Mouse (Mus musculus) brain, embryonic 14.5 days (tissue): Measurements from ENCODE around the gene Nmral1.

Experiments
- CTCF ChIP-seq: fragments of 200-500 bp; IDR thresholded peaks from 2 replicates; pipeline ENCODE4 v1.5.1; 2012; ENCODE audit warnings: inconsistent platforms, mild to moderate bottlenecking, moderate library complexity, borderline replicate concordance; ENCODE audit not compliant: insufficient read depth, insufficient read length; ENCODE audit errors: extremely low read depth
- POLR2A ChIP-seq: fragments of 200-500 bp; IDR thresholded peaks from 2 replicates; pipeline ENCODE4 v1.6.1; 2012; ENCODE audit warnings: mild to moderate bottlenecking, inconsistent platforms, borderline replicate concordance; ENCODE audit not compliant: poor library complexity, insufficient read depth, insufficient read length, severe bottlenecking; ENCODE audit errors: extremely low read depth

DNA sequence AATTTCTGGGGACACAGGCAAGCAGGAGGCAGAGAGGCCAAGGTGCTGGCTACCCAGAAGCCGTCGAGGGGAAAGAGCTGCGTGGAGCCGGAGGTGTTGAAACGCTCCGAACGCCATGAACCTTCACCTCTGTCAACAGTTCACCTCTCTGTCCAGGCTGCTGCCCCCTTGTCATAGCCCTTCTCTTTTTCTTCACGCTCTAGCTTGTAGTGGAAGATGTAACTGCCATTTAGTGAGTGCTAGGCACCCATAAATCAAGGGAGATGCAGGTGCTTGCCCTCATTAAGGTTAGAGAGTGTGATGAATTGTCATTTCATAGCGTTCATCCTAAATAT lies 34.7 kb downstream of the Nmral1 start:
- no peak for TF ChIP-seq POLR2A
- TF ChIP-seq CTCF = no peak
